Comparison of ENCODE assay signal across 8 mouse cellular contexts in the genomic region with DNA sequence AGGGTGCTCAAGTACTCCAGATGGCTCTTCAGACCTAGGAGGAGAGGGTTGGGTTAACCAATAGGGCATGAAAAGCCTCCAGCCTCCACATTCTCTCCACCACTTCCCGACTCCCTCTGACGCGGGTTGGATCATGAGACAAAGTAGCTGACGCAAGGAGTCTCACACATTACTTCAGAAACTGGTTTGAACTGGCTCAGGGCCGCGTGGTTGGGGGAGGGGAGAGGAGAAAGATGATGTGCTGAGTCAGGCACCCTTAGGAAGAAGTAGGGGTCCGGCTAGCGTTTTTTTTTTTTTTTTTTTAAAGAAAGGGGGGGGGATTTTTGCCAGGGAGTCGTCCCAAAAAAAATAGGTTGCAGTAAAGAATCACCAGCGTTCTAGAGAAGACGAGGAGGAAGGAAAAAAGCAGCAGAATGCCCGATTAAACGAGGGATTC. TPM values are rescaled to one million over a fixed set of nuclear protein-coding genes. Genes with fewer than 3 reads are reported as not detected.
DNase-seq lines count a peak whose midpoint lies in the region; ATAC-seq and TF ChIP-seq lines count a peak whose summit lies in the region.

No protein-coding gene starts in this region.

- H3K9ac ChIP-seq in hindbrain, postnatal 0 days (replicated peaks; ENCODE audit: low read length) = peak overlapping the region; percentile 91

- peak overlapping the region; percentile 97 for H3K4me3 ChIP-seq in cortical plate, adult 2 months (ENCODE audit: insufficient read depth, low read length)
- peak overlapping the region; percentile 77 for H3K4me3 ChIP-seq in hindbrain, postnatal 0 days (ENCODE audit: low read length)

- no peaks in the 10 kb centered on the region for H3K9me3 ChIP-seq in hindbrain, postnatal 0 days (ENCODE audit: low read length)

- peak; percentile 84 for ATAC-seq in hindbrain, postnatal 0 days

- no peaks in the 10 kb centered on the region for H3K27me3 ChIP-seq in hindbrain, postnatal 0 days (ENCODE audit: insufficient read depth, low read length)

- under 1% methylated on average over 13 of the region's 13 CpGs for WGBS in hindbrain, postnatal 0 days

- peak overlapping the region; percentile 67 for H3K4me2 ChIP-seq in hindbrain, postnatal 0 days (ENCODE audit: low read depth, low read length)

- peak overlapping the region; percentile 93 for H3K27ac ChIP-seq in cortical plate, adult 2 months (ENCODE audit: insufficient read depth, low read length)
- peak overlapping the region; percentile 94 for H3K27ac ChIP-seq in hindbrain, postnatal 0 days

- no peak for TF ChIP-seq CTCF in cortical plate, adult 2 months (IDR thresholded peaks at IDR 0.05; ENCODE audit: extremely low read depth, insufficient read depth, low read length)
- no peak for TF ChIP-seq CTCF in hindbrain, postnatal 0 days (IDR thresholded peaks at IDR 0.05; ENCODE audit: low read depth)

- H3K4me1 ChIP-seq in cortical plate, adult 2 months (ENCODE audit: control insufficient read depth, insufficient read depth, low read length) = peaks cover 10% of the 10 kb centered on the region; the same call in 1 of the 2 replicates
- peaks cover 14% of the 10 kb centered on the region for H3K4me1 ChIP-seq in hindbrain, postnatal 0 days (ENCODE audit: insufficient read depth, low read length)

- 0 out of 2 replicates have a peak, but pooled peaks have one; percentile 17 for TF ChIP-seq POLR2A in cortical plate, adult 2 months (IDR thresholded peaks at IDR 0.05; ENCODE audit: extremely low read depth, insufficient read depth, low read length)

- intact Hi-C loops in left cerebral cortex, postnatal 25 days (cut with DNase I) = loop anchor here (1.0 kb wide), 1 partner anchor 10 kb away; the partner anchor contains the start of gene Slc3a2

- peaks cover 28% of the 10 kb centered on the region for H3K36me3 ChIP-seq in hindbrain, postnatal 0 days (ENCODE audit: insufficient read depth, low read length)

- DNase-seq in adipocyte (ENCODE audit: low spot score) = peak; percentile 98
- DNase-seq in gastrocnemius, adult 8-10 months (ENCODE audit: low spot score in 2 of 2) = peak; percentile 33 to 41
- DNase-seq in hindbrain, postnatal 0 days (ENCODE audit: low spot score) = peak; percentile 80
- peak; percentile 62 to 78 for DNase-seq in left cerebral cortex, postnatal 25 days (ENCODE audit: low spot score in 2 of 2)
- peak; percentile 93 for DNase-seq in mesoderm, embryonic 11.5 days (ENCODE audit: low read depth, low spot score)
- peak; percentile 42 for DNase-seq in right cerebral cortex, postnatal 25 days
- peak; percentile 60 to 80 for DNase-seq in urinary bladder, postnatal 4 days (ENCODE audit: low spot score in 2 of 2)

RNA-seq across cellular contexts. Expression of gene Slc3a2, which starts 10.3 kb away (rescaled TPM):
- 200 TPM in 2 replicates for polyA plus RNA-seq in cortical plate, adult 2 months (2012; rRNA removed)
- total RNA-seq in gastrocnemius, adult 8-10 months (2022) = 10 to 100 TPM; 29.7 to 37.0 (median 31.1) TPM
- total RNA-seq in hindbrain, postnatal 0 days (2014; rRNA removed) = 154 and 155 TPM in 2 replicates
- polyA plus RNA-seq in hindbrain, postnatal 0 days (2015; fragmentation: Nextera tagmentation; extraction: Ambion mirVana) = 235 and 250 TPM in 2 replicates
- total RNA-seq in left cerebral cortex, postnatal 25 days (2021) = 100 to 1,000 TPM; 148 to 161 TPM

RNA-seq across cellular contexts. Expression of gene Wdr74, which starts 22.7 kb away (rescaled TPM):
- polyA plus RNA-seq in cortical plate, adult 2 months (2012; rRNA removed) = 50.2 and 51.3 TPM in 2 replicates
- total RNA-seq in gastrocnemius, adult 8-10 months (2022) = 10 to 100 TPM; 14.0 to 16.7 (median 14.9) TPM
- 46.7 and 49.7 TPM in 2 replicates for total RNA-seq in hindbrain, postnatal 0 days (2014; rRNA removed)
- 78.7 and 79.2 TPM in 2 replicates for polyA plus RNA-seq in hindbrain, postnatal 0 days (2015; fragmentation: Nextera tagmentation; extraction: Ambion mirVana)
- total RNA-seq in left cerebral cortex, postnatal 25 days (2021) = 10 to 100 TPM; 46.0 to 58.5 TPM

RNA-seq across cellular contexts. Expression of gene 1700092M07Rik, which starts 27.6 kb away (rescaled TPM):
- polyA plus RNA-seq in cortical plate, adult 2 months (2012; rRNA removed) = 0.59 TPM in 1 of 2 replicates, not detected in the other
- not detected for total RNA-seq in gastrocnemius, adult 8-10 months (2022)
- not detected in 2 replicates for total RNA-seq in hindbrain, postnatal 0 days (2014; rRNA removed)
- polyA plus RNA-seq in hindbrain, postnatal 0 days (2015; fragmentation: Nextera tagmentation; extraction: Ambion mirVana) = 0.66 and 0.85 TPM in 2 replicates
- total RNA-seq in left cerebral cortex, postnatal 25 days (2021) = 1 to 10 TPM; 1.1 to 1.5 TPM

RNA-seq across cellular contexts. Expression of gene Stx5a, which starts 28.3 kb away (rescaled TPM):
- polyA plus RNA-seq in cortical plate, adult 2 months (2012; rRNA removed) = 106 and 109 TPM in 2 replicates
- total RNA-seq in gastrocnemius, adult 8-10 months (2022) = 10 to 100 TPM; 12.3 to 19.8 (median 14.9) TPM
- 84.4 and 110 TPM in 2 replicates for total RNA-seq in hindbrain, postnatal 0 days (2014; rRNA removed)
- polyA plus RNA-seq in hindbrain, postnatal 0 days (2015; fragmentation: Nextera tagmentation; extraction: Ambion mirVana) = 95.3 and 104 TPM in 2 replicates
- total RNA-seq in left cerebral cortex, postnatal 25 days (2021) = 10 to 100 TPM; 61.5 to 70.1 TPM

RNA-seq across cellular contexts. Expression of gene Nxf1, which starts 44.0 kb away (rescaled TPM):
- polyA plus RNA-seq in cortical plate, adult 2 months (2012; rRNA removed) = 121 and 127 TPM in 2 replicates
- total RNA-seq in gastrocnemius, adult 8-10 months (2022) = 10 to 100 TPM; 24.0 to 34.0 (median 27.7) TPM
- 47.7 and 51.3 TPM in 2 replicates for total RNA-seq in hindbrain, postnatal 0 days (2014; rRNA removed)
- polyA plus RNA-seq in hindbrain, postnatal 0 days (2015; fragmentation: Nextera tagmentation; extraction: Ambion mirVana) = 88.3 and 89.5 TPM in 2 replicates
- 10 to 100 TPM; 87.4 to 92.0 TPM for total RNA-seq in left cerebral cortex, postnatal 25 days (2021)

Comparison
In these comparisons a context has a peak if more than half of its experiments do, and no peak if none do; other contexts are left out.
1. Peak in every context shown above with its lines: DNase-seq, ATAC-seq, H3K4me3 ChIP-seq and H3K27ac ChIP-seq.
2. DNase-seq: peak in every context shown above with its lines; median percentile 98 in adipocyte; 93 in mesoderm, embryonic 11.5 days; 80 in hindbrain, postnatal 0 days; 70 in left cerebral cortex, postnatal 25 days; 70 in urinary bladder, postnatal 4 days; 42 in right cerebral cortex, postnatal 25 days; 37 in gastrocnemius, adult 8-10 months.